Mouse (Mus musculus) induced T-regulatory cell, adult 2 months (primary cell): ENCODE data around the gene Trp53inp2.

Source experiments
- DNase-seq: peaks from one replicate; pipeline ENCODE4 v3.0.0-alpha.2; 2012; ENCODE audit warnings: low read depth

The Trp53inp2 gene

DNA sequence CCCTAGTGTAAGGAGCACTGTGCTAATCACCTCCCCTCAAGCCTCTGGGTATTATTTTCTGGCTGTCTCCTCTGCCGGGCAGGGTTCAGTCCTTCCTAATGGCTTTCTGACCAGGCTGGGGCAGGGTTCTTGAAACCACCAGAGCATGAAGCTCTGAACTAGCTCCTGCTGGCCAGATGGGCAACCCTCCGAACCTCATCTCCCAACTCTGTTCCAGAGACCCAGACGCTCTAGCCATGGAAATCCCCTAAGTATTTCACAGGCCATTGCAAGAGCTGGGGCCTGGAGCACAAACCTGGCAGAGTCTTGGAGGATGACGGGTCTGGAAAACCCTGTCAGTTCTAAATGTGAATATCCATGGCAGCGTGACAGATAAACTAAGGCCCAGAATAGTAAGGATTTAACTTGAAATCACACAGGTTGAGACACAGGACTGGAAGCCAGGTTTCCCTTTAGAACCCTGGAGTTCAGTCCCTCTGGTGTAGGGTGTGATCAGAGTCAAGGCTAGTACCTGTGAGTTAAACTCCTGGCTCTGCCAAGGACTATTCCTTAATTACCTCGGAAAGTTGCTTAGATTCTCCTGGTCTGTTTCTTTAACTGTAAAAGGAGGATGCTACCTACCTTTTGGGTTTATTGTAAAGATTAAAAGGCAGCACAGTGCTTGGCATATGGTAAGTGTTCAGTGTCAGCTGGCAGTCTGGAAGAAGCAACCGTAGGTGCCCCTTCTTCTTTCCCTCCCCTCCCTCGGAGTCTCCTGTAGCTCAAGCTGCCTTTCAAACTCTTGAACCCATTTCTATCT, at the start of gene Trp53inp2:
Gene Trp53inp2 (plus strand): TSS at position 799 of the 799 bp plus-strand sequence.
- DNase-seq = no peak

GRCm38 (mm10) chr2:155331351-155331750, 49.5 kb upstream of the Trp53inp2 start:
- no peak for DNase-seq

DNA sequence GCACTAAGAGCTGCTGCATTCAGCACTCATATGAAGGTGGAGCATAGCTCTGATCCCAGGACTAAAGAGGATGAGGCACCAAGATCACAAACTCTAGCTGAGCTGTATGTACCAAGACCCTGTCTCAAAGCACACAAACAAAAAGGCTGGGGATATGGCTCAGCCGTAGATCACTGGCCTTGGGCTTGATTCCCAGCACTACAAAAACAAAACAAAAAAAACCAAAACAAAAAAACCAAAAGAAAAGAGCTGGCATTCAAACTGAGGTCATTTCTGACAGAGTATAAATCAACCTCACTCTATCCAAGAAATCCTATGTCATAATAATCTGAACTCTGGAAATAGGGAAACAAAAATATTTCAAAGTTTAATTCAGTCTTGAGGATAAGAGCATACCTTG, 47.4 kb upstream of the Trp53inp2 start:
- DNase-seq = no peak

DNA sequence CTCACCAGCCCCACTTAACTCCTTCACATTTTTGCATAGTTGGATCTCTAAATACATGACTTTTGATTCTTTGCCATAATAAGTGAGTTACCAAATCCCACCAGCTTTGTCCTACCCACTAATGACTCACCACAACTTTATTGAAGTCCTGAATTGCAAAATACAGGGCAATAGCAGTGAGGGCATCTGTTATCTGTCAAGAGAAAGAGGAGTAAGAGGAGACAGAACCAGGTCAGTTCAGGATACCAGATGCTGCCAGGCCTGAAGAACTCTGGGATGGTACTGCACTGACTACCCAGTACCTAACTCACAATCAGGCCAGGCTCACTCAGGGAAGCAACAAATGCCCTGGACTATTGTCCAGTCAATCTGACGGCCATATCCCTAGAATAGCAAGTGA, 45.6 kb upstream of the Trp53inp2 start:
- no peak for DNase-seq

- no peak for DNase-seq
Observed at GRCm38 (mm10) chr2:155336254-155336653, 44.6 kb upstream of the Trp53inp2 start.

DNA sequence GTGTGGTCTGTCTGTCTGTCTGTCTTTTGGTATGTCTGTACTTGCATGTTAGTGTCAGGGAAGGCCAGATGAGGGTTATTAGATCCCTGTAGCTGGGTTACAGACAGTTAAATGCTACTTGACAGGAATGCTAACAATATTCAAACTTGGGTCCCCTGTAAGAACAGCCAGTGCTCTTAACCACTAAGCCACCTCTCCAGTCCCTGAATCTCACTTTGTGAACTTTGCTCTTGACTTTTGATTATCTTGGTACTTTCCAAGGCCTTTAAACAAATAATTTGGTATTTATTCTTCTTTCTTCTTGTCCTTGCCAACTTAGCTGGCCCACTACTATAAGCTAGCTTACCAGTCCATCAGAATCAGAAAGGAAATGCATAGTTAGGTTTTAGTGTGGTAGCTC, 40.7 kb upstream of the Trp53inp2 start:
- no peak for DNase-seq

GRCm38 (mm10) chr2:155346670-155347069, 34.2 kb upstream of the Trp53inp2 start:
- DNase-seq = no peak

GRCm38 (mm10) chr2:155354402-155354801, 26.5 kb upstream of the Trp53inp2 start:
- DNase-seq = no peak

GRCm38 (mm10) chr2:155356971-155357591, 23.8 kb upstream of the Trp53inp2 start, which contains the start of gene Pigu:
Gene Pigu, minus strand, starts transcription at chr2:155357430.
- peak; percentile 96 for DNase-seq

- peak; percentile 19 for DNase-seq
Observed at GRCm38 (mm10) chr2:155357686-155358399, 23.0 kb upstream of the Trp53inp2 start.

- DNase-seq = no peak
Observed at GRCm38 (mm10) chr2:155367635-155368284, 13.1 kb upstream of the Trp53inp2 start.

GRCm38 (mm10) chr2:155369333-155369883, 11.5 kb upstream of the Trp53inp2 start:
- DNase-seq = no peak

GRCm38 (mm10) chr2:155372451-155372850, 8.4 kb upstream of the Trp53inp2 start:
- DNase-seq = no peak

GRCm38 (mm10) chr2:155373302-155373701, 7.6 kb upstream of the Trp53inp2 start:
- DNase-seq = no peak

DNA sequence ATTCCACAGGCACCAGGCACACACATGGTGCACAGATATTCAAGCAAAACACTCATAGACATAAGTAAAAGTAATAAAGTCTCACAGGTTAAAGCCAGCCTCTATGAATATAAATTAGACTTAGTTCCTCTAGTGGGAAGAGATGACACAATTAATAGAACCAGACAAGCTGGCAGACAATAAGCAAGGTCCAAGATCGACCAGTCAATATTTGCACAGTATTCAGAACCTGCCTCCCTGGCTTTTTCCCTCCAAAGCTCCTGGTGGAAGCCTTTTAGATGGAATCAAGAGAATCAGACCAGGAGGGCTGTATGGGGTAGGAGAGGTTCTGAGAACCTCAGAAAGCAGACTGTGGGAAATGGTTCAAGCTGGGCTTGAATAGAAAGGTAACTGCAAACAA, 7.0 kb upstream of the Trp53inp2 start:
- no peak for DNase-seq

DNA sequence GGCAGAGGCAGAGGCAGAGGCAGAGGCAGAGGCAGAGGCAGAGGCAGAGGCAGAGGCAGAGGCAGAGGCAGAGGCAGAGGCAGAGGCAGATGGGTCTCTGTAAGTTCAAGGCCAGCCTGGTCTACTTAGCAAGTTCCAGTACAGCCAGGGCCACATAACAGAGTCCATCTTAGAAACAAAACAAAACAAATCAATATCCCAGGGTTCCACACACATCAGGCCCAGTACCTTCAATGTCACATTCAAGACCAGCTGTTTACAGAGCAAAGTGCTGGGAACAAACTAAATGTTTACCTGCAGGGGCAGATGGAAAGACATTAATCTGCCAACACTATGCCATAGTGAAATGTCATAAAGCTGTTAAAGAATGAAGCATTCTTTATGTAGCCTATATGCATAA, 6.3 kb upstream of the Trp53inp2 start:
- no peak for DNase-seq

- no peak for DNase-seq
Observed at GRCm38 (mm10) chr2:155376191-155376590, 4.7 kb upstream of the Trp53inp2 start.

DNA sequence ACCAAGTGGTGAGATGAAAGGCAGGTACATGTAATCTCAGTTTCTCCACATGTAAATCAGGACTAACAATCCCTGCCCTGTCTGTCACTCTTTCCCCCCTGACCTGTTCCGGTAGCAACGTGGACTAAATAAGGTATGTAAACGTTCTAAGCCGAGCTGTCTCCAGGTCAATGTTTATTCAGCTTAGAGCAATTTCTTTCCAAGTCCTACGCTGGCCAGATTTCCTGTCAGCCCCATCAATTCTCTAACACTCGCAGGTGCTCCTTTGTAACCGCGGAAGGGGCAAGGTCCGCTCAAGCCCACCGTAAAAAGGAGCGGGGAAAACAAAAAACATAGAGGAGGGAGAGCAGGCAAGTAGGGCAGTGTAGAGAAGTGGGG, 190 bp downstream of the Trp53inp2 start:
- DNase-seq = peak; percentile 59

- DNase-seq = peak; percentile 97
Observed at GRCm38 (mm10) chr2:155381643-155382331, 928 bp downstream of the Trp53inp2 start.

DNA sequence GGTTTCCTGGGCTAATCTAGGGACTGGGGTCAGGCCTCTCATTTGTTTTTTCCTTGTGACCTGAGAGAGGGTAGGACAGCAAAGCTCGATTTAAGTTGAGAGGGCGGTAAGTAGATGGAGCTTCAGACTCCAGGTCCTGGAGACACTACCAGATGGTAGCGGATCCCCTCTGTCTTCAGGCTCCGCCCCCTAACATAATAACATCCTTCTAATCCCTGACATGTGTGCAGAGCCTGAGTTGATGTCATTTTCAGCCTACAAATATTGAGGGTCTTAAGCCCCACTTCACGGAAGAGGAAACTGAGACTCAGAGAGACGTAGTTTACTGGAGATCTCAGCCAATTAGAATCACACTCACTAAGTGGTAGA, 1.5 kb downstream of the Trp53inp2 start:
- DNase-seq = no peak

DNA sequence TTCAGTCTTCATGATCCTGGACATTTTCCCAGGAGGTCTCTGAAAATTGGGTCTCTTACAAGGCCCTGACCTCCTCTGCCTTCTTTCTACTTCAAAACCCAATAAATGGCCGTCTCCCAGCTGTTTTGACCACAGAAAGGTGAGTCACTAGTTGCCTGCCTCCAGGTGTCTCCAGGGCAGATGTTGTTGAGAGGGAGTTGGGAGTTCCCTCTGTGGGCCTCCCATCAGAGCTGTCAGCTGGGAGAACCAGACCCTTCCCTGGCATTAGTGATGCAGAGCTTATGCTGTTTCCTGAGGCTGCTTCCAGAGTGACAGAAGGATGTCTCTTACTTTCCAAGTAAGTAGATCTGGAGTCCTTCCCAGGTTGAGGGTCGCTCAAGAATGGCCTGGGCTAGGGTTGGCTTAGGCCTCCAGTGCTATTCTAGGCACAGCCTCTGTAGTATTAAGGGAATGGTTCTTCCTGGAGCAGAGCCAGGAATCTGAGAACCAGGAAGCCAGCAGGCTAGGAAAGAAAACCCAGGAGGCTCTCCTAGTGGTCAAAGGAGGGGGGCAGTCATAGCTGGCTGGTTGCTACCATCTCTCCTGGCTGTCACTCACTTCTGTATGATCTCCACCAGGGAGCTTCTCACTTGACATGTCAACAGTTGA, 2.1 kb downstream of the Trp53inp2 start:
- peak; percentile 53 for DNase-seq
